Mouse (Mus musculus): ENCODE results near the gene Asap2. TPM values are rescaled to one million over a fixed set of nuclear protein-coding genes. Genes with fewer than 3 reads are reported as not detected.

The Asap2 gene
- polyA plus RNA-seq, 1 experiment from 2014 or later = 3.2 TPM

GRCm38 (mm10) chr12:21208172-21208795 lies 218.0 kb downstream of the Asap2 start:
- no peak for DNase-seq (ENCODE audit: low spot score)

DNA sequence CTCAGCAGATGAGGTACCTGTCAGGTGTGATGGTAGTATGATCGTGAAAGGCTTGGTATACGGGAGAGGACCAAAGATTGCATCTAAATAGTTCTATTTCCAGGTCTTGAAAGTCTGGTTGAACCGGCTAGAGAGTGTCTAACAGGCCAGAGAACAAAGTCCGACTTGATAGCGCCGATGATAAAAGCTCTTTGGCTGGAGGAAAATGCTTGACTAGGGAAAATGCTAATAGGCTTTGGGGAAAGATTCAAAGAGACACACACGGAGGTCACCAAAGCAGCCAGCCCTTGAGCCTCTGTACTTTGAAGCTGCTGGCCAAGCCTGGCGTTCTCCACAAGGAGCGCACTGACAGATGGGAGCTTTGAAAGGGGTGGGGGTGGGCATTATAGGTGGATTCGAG lies 219.0 kb downstream of the Asap2 start:
- no peak for DNase-seq (ENCODE audit: low spot score)

- peak; percentile 70 for DNase-seq (ENCODE audit: low spot score)
These were observed 222.6 kb downstream of the Asap2 start for GRCm38 (mm10) chr12:21212876-21213275.

DNA sequence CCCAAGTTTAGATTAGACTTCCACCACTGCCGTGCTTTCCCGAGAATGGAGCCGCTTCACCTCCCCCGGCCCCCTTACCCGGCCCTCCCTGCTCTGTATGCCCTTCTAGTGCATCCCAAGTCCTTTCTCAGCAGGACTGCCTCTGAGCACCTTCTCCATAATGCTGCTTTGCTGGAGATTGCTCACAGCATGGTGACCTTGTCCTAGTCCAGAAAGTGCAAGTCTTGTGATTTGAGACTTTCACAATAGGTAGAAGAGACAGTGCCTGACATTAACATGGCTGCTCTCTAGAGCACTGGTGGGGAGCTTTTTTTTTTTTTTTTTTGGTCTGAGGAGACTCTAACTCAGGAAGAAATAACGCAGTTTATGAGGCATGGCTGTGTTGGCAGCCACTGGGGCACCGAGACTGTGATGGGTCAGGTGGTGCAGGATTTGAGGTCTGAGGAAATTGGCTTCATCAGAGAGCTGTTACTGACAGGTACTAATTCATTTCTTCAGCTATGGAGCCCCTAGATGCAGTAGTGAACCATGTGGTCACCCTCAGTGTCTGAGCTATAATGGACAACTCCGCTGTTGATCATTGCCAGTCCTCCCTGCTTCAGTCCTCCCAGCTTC lies 224.4 kb downstream of the Asap2 start:
- DNase-seq (ENCODE audit: low spot score) = no peak

- DNase-seq (ENCODE audit: low spot score) = no peak
These were observed 227.7 kb downstream of the Asap2 start for GRCm38 (mm10) chr12:21217776-21218444.

GRCm38 (mm10) chr12:21220596-21220995 lies 230.3 kb downstream of the Asap2 start:
- DNase-seq (ENCODE audit: low spot score) = no peak

GRCm38 (mm10) chr12:21223923-21224322 lies 233.7 kb downstream of the Asap2 start:
- DNase-seq (ENCODE audit: low spot score) = no peak

GRCm38 (mm10) chr12:21225358-21225757 lies 235.1 kb downstream of the Asap2 start:
- DNase-seq (ENCODE audit: low spot score) = no peak

- DNase-seq (ENCODE audit: low spot score) = no peak
These were observed 236.1 kb downstream of the Asap2 start for GRCm38 (mm10) chr12:21226316-21226715.

DNA sequence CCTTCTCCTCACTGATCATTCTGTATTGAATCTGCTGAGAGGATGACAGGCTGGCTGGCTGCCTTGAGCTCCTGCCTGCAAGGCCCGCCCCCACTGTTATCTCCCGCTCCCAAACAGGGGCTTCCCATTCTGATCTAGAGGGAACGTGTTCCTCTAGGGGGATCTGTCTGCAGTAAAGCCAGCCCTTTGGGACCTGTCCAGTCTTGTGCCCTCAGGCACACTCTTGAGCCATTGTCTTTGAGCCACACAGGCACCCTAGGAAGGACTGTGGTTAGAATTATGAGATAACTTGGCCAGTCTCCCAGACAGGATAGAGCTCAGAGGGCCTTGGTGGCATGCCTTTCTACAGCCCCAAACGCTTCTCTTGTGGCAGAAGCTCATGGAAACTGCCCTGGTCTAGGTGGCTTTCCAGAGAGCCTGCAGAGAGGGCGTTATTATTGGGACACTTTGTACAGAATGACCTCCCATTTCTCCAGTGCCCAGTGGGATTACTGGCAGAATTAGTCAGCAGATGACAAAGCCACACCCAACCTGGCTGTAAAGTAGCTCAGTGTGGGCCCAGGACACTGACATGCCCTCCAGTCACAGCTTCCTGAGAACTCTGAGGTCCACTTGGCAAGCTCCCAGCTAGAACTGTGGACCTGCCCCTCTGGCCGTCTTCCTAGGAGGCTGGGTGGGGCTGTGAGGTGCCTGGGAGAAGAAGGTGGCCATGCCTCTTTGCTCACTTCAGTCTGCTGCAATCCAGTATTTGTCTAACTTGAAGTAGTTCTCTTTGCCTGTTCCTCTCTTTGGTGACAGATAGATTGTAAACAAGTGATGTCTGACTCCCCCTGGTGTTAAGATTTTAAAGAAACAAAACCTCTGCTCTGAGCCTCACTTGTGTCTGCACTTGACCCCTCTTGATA lies 237.1 kb downstream of the Asap2 start:
- peak; percentile 54 for DNase-seq (ENCODE audit: low spot score)

DNA sequence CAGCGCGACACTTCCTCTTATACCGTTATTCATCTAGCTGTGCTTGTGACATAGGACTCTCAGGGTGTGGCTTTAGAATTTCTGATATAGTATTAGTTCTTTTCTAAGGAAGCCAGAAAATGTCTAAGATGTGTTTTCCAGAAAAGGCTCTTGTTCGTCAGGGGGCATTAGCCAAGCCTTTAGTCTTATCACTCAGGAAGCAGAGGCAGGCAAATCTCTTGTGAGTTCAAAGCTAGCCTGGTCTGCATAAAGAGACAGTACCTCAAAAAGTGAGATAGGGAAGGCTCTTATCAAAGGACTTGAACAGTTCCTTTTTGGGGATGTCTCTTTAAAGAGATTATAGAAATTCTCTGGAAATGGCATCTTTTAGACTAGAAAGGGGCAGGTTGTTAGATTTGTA lies 238.4 kb downstream of the Asap2 start:
- no peak for DNase-seq (ENCODE audit: low spot score)

- DNase-seq (ENCODE audit: low spot score) = no peak
These were observed 239.0 kb downstream of the Asap2 start for GRCm38 (mm10) chr12:21229076-21229918.

GRCm38 (mm10) chr12:21233727-21234126 lies 243.5 kb downstream of the Asap2 start:
- DNase-seq (ENCODE audit: low spot score) = no peak

- DNase-seq (ENCODE audit: low spot score) = no peak
These were observed 244.3 kb downstream of the Asap2 start for GRCm38 (mm10) chr12:21234560-21234959.

DNA sequence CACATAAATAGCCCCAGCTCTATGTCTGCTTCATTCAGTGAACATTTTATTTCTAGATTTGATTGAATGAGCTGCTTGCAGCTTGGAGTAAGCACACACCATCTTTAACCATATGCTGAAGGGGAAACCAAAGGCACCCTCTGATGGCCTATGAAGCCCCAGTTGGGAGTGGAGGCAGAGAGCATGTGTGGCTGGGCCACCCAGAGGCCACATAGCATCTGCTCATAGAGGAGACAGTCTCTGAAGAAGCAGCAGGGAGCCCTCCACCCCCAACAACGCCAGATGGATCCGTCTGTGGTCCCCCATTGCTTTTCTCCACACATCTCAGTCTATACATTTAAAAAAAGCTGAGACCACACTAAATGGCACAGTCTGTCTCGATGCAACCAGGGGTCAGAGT lies 251.7 kb downstream of the Asap2 start:
- no peak for DNase-seq (ENCODE audit: low spot score)

DNA sequence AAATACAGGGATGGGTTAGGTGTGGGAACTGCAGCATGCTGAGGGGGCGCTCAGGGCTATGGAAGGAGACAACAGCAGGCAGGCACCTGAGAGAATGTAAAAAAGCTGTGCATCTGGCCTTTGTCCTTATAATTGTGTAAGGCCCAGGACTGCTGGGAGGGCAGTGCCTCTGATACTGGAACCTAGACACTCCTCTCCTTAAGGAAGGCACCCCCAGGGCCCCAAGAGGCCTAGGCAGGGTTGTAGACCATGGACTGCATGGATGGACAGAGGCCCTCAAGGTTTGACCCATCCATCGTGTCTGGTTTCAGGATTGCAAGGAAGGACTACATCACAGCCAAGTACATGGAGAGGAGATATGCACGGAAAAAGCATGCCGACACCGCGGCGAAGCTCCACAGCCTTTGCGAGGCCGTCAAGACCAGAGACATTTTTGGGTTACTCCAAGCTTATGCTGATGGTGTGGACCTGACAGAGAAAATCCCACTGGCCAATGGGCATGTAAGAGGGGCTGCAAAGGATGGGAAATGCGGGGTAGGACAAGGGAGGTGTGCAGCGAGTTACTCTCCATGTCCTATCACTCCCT lies 254.2 kb downstream of the Asap2 start:
- no peak for DNase-seq (ENCODE audit: low spot score)

DNA sequence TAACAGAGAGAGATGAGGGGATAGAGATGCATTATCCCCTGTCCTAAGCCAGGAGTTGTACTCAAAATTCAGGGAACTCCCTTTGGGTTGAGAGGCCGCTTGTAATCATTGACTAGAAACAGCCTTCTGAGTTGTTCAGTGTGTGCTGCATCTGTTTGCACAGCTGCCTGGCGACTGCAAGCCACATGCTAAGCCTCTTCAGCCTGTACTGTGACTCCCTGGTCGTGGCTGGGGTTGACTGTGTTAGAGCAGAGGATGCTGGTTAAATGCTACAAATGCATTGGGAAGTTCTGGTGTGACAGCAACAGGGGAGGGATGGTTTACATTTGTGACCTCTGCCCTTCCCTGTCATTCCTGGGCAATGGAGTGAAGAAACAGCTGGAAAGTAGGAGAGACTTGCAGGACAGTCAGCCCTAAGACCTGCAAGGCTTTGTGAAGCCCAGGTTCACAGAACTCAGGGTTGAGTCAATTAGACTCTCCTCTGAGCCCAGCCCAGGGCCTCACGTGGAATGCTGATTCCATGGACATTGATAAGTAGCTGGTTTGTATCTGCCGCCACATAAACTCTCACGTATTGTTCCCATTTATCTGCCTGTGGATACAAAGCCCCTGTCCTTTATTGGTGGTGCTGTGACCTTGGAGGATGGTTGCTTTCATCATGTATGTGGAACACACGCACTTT lies 257.6 kb downstream of the Asap2 start:
- no peak for DNase-seq (ENCODE audit: low spot score)

DNA sequence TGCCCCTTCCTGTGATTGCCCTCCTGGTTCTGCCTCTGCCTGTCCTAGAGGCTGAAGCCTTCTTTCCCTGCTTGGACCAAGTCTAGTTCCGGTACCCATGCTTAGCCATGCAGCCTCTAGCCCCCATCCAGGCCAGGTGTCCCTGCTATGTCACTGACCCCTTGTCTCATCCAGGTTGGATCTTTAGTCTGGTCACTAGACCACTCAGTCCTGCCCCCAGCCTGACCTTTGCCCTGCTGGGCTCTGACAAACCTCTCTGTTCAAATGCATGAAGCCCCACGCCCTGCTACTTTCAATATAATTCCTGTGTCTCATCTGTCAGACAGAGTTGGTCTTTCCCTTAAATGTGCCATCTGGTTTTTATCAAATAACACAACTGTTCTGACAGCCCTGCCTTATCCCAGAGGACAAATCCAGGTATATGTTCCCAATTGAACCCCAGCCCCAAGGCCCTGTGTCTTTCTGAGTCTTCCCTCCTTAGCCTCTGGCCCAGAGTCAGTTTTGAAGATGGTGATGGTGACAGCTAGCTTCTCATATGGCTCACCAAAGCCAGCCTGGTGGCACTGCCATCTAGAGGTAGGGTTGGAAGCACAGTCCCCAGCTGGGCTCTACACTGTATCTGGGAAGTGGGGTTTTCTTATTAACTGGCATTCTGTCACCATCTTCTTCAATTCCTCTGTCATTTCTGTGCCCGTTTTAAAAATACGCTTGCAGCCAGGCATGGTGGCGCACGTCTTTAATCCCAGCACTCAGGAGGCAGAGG lies 270.4 kb downstream of the Asap2 start:
- peak; percentile 40 for DNase-seq (ENCODE audit: low spot score)

- no peak for DNase-seq (ENCODE audit: low spot score)
These were observed 271.3 kb downstream of the Asap2 start for GRCm38 (mm10) chr12:21261521-21261920.
